Mouse (Mus musculus): ENCODE measurements around the gene Phykpl. TPM values are rescaled to one million over a fixed set of nuclear protein-coding genes. Genes with fewer than 3 reads are reported as not detected.

Gene Phykpl
- total RNA-seq, 2 experiments from 2014 or later, result 5.4 to 6.5 TPM

DNA sequence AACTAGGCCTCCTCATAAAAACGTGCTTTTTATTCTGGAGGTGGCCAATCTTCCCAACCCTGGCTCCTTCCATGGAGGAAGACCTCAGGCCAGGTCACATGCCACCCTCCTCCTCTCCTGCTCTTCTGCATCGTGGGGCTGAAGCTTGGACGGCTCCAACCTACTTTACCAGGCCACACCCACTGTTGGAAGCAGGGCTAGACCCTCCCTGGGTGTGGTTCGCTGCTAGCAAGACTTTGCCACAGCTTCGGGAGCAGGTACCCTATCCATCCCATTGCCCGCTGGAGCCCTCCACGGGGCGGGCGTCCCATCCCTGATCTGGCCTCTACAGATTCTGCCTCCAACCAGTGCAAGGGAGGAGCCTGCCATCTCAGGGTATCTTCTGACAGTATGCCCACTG lies 58.6 kb downstream of the Phykpl start:
- no peak for DNase-seq (ENCODE audit: low spot score in 2 of 2)

DNA sequence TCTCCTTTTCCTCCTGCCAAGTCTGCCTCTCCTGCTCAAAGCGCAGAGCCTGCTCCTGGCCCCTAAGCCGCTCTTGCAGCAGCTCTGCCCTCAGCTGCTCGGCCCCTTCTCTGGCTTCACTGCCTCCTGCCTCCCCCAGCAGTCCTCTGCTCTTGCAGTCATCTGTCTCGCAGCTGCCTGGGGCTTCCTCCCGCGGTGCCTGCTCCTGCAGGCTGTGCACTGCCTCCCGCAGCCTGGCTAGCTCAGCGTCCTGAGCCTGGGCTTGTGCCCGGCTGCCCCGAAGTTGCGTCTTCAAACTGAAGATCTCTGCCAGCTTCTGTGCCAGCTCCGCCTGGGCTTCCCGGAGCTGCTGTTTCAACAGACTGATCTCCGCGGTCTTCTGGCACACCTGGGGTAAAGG lies 59.2 kb downstream of the Phykpl start:
- DNase-seq (ENCODE audit: low spot score in 2 of 2), result no peak

DNA sequence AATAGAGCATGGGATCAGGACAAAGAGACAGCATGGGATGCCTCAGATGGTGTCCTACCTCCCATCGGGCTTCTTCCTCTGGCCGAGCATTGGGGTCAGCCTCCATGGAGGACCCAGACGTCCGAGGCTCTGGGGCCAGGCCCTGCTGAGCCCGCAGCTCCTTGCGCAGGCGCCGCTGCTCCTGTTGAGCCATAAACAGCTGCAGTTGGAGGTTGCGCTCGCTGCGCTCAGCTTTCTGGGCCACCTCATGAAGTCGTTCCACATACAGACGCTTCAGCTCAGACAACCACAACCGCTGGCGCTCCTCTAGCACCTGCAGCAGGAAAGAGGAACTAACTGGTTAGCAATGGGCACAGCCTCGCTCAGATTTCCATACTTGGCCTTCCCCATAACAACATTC lies 59.7 kb downstream of the Phykpl start:
- DNase-seq (ENCODE audit: low spot score in 2 of 2), result no peak

DNA sequence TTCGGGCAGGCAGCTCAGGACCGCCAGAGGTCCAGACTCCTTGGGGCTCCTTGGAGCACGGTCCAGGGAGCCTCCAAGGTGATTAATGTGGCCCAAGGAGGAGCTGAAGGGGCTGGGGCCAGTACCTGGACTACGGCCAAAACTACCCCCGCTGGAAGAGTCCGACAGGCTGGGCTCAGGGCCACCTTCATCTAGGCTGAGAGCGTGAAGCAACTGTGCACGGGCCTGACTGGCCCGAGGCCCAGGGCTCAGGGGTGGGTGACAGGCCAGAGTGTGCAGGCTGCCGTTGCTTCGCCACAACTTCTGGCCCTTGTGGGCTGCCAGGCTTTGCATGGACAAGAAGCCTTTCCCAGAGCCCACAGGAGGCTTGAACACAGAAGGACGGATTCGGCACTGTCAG lies 60.7 kb downstream of the Phykpl start:
- no peak for DNase-seq (ENCODE audit: low spot score in 2 of 2)

DNA sequence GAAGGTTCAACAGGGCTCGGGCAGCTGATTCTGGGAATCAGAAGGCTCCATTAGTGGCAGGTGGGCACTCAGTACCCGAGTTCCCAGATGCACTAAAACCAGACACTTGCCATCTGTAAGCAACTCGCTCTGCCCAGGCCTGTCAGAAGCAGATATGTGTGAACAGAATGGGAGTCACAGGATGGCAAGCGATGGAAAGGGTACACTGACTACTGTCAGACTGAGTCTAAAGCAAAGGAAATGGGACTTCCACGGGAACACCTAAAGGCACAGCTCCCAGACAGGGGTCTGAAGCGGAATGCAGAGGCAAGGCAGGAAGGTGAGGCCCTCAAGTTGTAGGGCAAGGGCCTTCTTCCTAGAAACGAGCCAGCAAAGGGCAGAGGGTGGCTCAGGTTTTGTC lies 61.7 kb downstream of the Phykpl start:
- no peak for DNase-seq (ENCODE audit: low spot score in 2 of 2)

DNA sequence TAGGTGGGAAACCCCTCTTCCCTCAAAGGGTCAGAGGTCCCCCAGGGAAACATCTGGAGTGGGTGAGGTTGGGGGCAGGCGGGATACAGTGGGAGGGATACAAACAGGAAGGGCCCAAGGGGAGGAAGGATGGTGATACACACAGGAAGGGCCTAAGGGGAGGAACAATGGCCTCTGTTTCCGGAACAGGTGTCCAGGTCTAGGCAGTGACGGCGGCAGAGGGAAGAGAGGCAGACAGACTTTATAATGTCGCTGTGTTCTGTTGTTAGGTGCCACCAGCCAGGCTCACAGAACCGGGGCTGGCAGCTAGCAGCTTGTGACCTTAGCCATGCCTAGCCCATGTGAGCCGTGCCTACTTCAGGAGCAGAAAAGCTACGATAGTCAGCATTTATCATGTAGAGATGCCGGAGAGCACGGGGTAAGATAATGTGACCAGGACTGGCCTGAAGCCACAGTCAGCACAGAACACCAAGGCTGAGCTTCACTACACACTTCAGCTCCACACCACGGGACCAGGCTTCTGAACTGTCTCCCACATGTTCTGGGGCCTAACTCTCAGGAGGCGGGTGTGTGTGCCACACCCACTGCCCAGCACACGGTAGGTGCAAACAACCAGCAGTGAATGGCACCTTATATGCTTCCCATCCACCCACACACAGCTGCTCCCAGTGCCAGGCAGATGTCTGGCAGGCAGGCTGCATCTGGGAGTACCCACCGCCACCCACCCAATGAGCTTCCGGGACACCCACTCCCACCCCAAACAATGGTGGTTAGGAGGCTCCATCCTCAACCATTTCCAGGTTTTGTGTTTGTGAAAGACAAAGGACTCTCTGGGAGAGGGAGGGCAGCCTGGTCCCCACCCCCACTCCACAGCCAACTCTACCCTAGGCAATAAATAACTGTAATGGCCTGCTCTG lies 62.5 kb downstream of the Phykpl start:
- DNase-seq (ENCODE audit: low spot score in 2 of 2), result no peak

DNA sequence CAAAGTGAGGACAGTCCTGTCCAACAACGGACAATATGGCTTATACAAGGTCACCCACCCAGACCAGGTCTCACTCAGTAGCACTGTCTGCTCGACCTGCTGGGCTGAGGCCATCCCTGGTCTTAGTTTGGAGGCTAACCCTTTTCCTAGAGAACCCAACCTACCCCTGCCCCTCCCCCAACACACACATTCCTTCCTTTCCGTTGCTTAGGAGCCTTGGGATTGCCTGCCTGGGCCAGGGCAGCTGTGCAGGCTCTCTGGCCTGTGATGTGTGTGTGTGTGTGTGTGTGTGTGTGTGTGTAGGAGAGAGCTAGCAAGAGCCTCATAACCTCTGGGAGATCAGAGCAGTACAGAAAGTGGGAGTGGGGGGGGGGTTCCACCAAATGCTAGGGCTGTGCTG lies 64.0 kb downstream of the Phykpl start:
- DNase-seq (ENCODE audit: low spot score in 2 of 2), result no peak

DNA sequence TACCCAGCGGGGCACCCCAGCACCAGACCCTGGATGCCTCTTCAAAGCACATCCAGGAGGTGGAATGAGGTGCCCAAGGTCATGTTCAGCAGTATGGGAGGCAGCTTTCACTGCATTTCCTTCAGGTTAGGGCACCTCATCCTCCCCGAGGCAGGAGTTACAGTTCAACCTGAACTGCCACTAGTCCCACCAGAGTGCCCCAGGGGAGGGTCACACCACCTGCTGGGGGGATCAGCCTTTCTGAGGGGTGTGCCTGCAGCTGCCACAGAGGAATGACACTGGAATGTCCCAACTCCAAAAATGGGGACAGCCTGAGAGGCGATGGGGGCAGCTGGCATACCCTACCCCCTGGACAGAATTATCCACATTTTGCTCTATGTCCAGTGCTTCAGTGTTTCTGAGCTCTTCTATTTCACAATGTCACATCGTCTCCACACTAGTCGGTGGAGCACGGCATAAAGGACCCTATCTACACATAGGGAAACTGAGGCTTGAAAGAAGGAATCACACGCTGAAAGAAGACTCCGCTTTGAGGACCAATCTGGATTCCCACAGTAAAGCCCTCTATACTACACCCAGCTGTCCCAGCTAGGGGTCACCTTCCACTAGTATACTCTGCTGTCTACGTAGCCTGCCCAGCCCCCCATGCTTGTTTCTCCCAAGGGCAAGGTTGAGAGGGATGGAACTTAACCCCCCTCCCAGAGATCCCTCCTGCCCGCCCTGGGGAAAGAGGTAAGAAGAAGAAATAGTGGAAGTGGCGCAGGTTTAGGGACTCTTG lies 64.7 kb downstream of the Phykpl start:
- DNase-seq (ENCODE audit: low spot score in 2 of 2), result no peak

DNA sequence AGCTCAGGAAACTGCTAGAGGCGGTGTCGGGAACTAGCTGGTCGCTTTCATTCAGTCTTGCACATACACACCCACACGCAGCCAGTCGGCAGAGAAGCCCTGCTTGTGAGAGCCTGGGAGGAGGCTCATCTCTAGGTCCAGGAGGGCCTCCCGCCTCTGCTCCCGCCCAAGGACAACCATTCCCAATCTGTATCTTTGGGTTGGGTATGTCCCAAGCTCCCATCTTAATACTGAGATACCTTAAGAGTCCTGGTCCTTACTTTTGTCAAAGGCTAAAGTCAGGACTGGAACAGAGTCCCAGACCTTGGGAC lies 65.3 kb downstream of the Phykpl start:
- DNase-seq (ENCODE audit: low spot score in 2 of 2), result no peak

DNA sequence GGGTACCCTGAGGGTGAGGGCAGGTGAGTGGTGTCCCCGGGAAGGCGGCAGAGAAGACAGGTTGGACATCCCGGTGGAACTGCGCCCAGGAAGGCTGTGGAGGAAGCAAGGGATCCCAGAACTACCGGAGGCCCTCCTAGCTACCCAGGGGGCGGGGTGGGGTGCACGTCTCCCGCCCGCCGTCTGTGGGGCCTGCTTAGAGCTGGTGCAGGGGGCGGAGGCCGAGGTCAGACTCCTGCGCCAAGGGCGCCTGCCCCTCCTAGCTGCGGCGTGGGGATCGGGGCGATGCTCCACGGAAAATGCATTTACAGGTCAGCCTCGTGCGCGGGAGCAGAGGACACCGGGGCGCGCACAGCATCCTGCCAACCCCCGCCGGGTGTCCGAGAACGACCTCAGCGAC lies 65.7 kb downstream of the Phykpl start:
- no peak for DNase-seq (ENCODE audit: low spot score in 2 of 2)

DNA sequence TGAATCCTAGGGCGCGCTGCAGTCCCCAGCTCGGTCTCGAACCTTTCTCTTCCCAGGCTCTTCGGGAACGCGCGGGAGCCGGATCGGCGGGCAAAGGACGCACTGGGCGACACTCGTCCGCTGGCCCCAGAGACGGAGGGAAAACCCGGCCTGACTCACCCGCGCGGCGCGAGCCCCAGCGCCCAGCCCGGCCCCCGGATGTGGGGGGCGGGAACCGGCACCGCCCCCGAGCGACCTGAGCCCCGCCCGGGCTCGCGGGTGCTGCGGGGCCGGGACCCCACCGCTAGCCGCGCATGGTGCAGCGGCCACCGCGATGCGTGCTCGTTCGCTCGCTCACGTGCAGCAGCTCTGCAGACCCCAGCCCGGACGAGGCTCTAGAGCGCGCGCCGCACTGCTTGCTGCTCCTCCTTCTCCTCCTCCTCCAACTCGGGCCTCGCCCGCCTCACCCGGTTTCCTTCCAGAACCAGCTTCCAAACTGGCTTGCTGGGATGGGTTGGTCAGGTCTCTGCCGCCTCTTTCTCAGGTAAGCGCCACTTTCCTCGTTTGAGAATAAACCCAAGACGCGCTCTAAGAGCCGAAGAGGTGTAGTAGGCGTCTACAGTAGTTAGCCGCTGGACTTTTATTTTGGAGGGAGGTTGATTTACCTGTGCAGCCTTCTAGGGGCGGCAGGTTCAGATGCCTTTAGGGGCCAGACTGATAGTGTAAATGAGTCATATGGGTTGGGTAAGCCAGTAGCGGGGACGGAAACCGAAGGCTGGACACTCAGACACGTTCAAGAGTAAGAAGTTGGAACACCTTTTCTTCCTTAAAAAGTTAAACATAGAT lies 66.3 kb downstream of the Phykpl start, which contains the start of the genes N4bp3 and D930048N14Rik:
N4bp3 (minus strand) TSS at position 152 of the 825 bp plus-strand sequence.
D930048N14Rik (plus strand) TSS at position 264 of the 825 bp plus-strand sequence.
- peak in 1 of 2 experiments; percentile 34 for DNase-seq (ENCODE audit: low spot score in 2 of 2)

DNA sequence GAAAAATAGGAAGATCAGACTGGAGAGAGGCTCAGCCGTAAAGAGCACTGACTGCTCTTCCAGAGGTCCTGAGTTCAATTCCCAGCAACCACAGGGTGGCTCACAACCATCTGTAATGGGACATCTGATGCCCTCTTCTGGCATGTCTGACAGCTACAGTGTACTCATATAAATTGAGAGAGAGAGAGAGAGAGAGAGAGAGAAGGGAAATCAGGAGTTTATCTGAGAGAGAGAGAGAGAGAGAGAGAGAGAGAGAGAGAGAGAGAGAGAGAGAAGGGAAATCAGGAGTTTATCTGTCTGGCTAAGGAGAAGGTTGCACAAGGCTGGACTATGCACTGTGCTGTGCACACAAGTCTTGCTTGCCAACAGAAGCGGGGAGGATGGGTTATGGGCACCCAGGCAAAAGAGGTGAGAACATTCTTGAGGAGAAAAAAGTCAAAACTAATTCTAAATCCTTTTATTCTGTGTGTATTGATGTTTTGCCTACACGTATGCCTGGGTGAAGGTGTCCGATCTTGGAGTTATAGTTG lies 68.4 kb downstream of the Phykpl start:
- no peak for DNase-seq (ENCODE audit: low spot score in 2 of 2)

DNA sequence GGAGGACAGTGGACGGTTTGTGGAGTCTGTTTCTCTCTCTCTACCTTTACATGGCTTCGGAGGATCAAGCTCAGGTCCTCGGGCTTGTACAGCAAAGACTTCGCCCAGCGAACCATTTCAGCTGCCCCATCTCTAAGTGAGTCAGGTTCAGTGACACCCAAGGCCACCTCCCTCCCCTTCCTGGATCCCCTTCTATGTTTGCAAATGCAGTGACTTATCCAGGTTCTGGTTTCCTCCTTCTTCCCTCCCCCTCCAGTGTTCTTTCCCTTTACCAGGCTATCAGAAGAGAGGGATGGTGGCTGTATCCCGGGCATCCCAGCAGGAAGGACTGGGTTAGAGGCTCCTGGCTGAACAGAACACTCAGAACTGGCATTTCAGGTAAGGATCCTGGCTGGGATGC lies 69.2 kb downstream of the Phykpl start:
- DNase-seq (ENCODE audit: low spot score in 2 of 2), result no peak

Other genes starting within 250 kb of the Phykpl start
- 100 to 1,000 TPM; 149 to 157 TPM for gene Hnrnpab, start 22.1 kb downstream of the Phykpl start, total RNA-seq (2021)
- gene Nhp2, start 35.0 kb downstream of the Phykpl start, total RNA-seq (2021), result 10 to 100 TPM; 41.5 to 46.1 TPM
- 10 to 100 TPM; 54.3 to 63.1 TPM for gene Rmnd5b, start 51.1 kb downstream of the Phykpl start, total RNA-seq (2021)
- gene N4bp3, start 66.1 kb downstream of the Phykpl start, total RNA-seq (2021), result 10 to 100 TPM; 14.5 to 18.4 TPM
- 1 to 10 TPM; 1.4 to 1.9 TPM for gene D930048N14Rik, start 66.2 kb downstream of the Phykpl start, total RNA-seq (2021)
- 10 to 100 TPM; 36.9 to 43.3 TPM for gene 0610009B22Rik, start 104.1 kb downstream of the Phykpl start, total RNA-seq (2021)
- 10 to 100 TPM; 17.8 to 19.4 TPM for gene Sec24a, start 178.9 kb downstream of the Phykpl start, total RNA-seq (2021)
- gene Sar1b, start 178.9 kb downstream of the Phykpl start, total RNA-seq (2021), result 10 to 100 TPM; 64.5 to 65.9 TPM